Mouse (Mus musculus) erythroblast, embryonic 14.5 days (primary cell): ENCODE measurements around the gene Slc50a1. TPM values are rescaled to one million over a fixed set of nuclear protein-coding genes. Genes with fewer than 3 reads are reported as not detected.

Experiments
- H3K27me3 ChIP-seq: 2 replicates; pipeline ENCODE4 v1.6.1; 2012; ENCODE audit warnings: inconsistent platforms; ENCODE audit not compliant: control insufficient read depth
- H3K36me3 ChIP-seq: 2 replicates; pipeline ENCODE4 v1.6.1; 2012; ENCODE audit warnings: mild to moderate bottlenecking, inconsistent platforms; ENCODE audit not compliant: control insufficient read depth
- H3K4me1 ChIP-seq: 2 replicates; pipeline ENCODE4 v1.6.1; 2012; ENCODE audit warnings: inconsistent platforms; ENCODE audit not compliant: control insufficient read depth
- H3K4me3 ChIP-seq: replicated peaks from 2 replicates; pipeline ENCODE3; 2012; ENCODE audit warnings: moderate library complexity, mild to moderate bottlenecking, inconsistent platforms
- H3K9me3 ChIP-seq: 2 replicates; pipeline ENCODE4 v1.6.1; 2012; ENCODE audit warnings: low read length, inconsistent platforms, mixed read lengths; ENCODE audit not compliant: control insufficient read depth
- GATA1 ChIP-seq: IDR thresholded peaks from 2 replicates; pipeline ENCODE4 v1.6.1; 2012; ENCODE audit warnings: low read length, inconsistent platforms, mixed read lengths
- TAL1 ChIP-seq: IDR thresholded peaks from 3 replicates; pipeline ENCODE4 v1.6.1; 2012; ENCODE audit warnings: low read length, inconsistent platforms, mixed read lengths
- polyA plus RNA-seq: library from polyadenylated mRNA; stranded (reverse); fragments of >175 nt; gene quantifications from 2 replicates; pipeline ENCODE4 v1.2.3, GENCODE M21; 2012

Gene Slc50a1
- polyA plus RNA-seq, 1 experiment = 0.07 TPM

- H3K4me1 ChIP-seq = peaks cover 35% of the 10 kb centered on the region
- no peak overlapping the region for H3K4me3 ChIP-seq
- H3K9me3 ChIP-seq = no peaks in the 10 kb centered on the region
- TF ChIP-seq GATA1 = no peak
- no peak for TF ChIP-seq TAL1
- H3K36me3 ChIP-seq = peaks cover 9% of the 10 kb centered on the region
- H3K27me3 ChIP-seq = peaks cover 30% of the 10 kb centered on the region
Observed at GRCm38 (mm10) chr3:89244982-89245687, 25.2 kb downstream of the Slc50a1 start.

GRCm38 (mm10) chr3:89244158-89244981 is 26.0 kb downstream of the Slc50a1 start:
- no peak for TF ChIP-seq GATA1
- no peak for TF ChIP-seq TAL1
- no peak overlapping the region for H3K4me3 ChIP-seq
- H3K4me1 ChIP-seq = peaks cover 35% of the 10 kb centered on the region
- H3K9me3 ChIP-seq = no peaks in the 10 kb centered on the region
- H3K27me3 ChIP-seq = peaks cover 30% of the 10 kb centered on the region
- peaks cover 3% of the 10 kb centered on the region for H3K36me3 ChIP-seq

- H3K4me3 ChIP-seq = no peak overlapping the region
- H3K36me3 ChIP-seq = no peaks in the 10 kb centered on the region; the same call in 1 of the 2 replicates
- no peak for TF ChIP-seq TAL1
- no peak for TF ChIP-seq GATA1
- no peaks in the 10 kb centered on the region for H3K9me3 ChIP-seq
- H3K4me1 ChIP-seq = peaks cover 35% of the 10 kb centered on the region
- H3K27me3 ChIP-seq = peaks cover 30% of the 10 kb centered on the region
Observed at GRCm38 (mm10) chr3:89243609-89244008, 26.8 kb downstream of the Slc50a1 start.

- Histone ChIP-seq H3K27me3 (peaks cover 33% of the 10 kb centered on the region), H3K4me3 (no peak overlapping the region), H3K36me3 (no peaks in the 10 kb centered on the region), H3K4me1 (peaks cover 33% of the 10 kb centered on the region), H3K9me3 (no peaks in the 10 kb centered on the region)
- TF ChIP-seq GATA1 (no peak), TAL1 (no peak)
Observed at GRCm38 (mm10) chr3:89242331-89242895, 28.0 kb downstream of the Slc50a1 start.

- H3K9me3 ChIP-seq = no peaks in the 10 kb centered on the region
- H3K27me3 ChIP-seq = peaks cover 9% of the 10 kb centered on the region
- no peaks in the 10 kb centered on the region for H3K36me3 ChIP-seq
- TF ChIP-seq GATA1 (no peak), TAL1 (no peak)
- peaks cover 2% of the 10 kb centered on the region for H3K4me1 ChIP-seq
- H3K4me3 ChIP-seq = no peak overlapping the region
Observed at GRCm38 (mm10) chr3:89238494-89238893, 31.9 kb downstream of the Slc50a1 start.

- H3K27me3 ChIP-seq = peaks cover 6% of the 10 kb centered on the region
- no peaks in the 10 kb centered on the region for H3K9me3 ChIP-seq
- TF ChIP-seq GATA1 = no peak
- TF ChIP-seq TAL1 = no peak
- H3K4me1 ChIP-seq = peaks cover 2% of the 10 kb centered on the region
- no peaks in the 10 kb centered on the region for H3K36me3 ChIP-seq
- H3K4me3 ChIP-seq = no peak overlapping the region
Observed at GRCm38 (mm10) chr3:89237682-89238081, 32.7 kb downstream of the Slc50a1 start.

- TF ChIP-seq TAL1 (no peak), GATA1 (no peak)
- Histone ChIP-seq H3K9me3 (no peaks in the 10 kb centered on the region), H3K27me3 (peaks cover 12% of the 10 kb centered on the region), H3K4me3 (no peak overlapping the region), H3K4me1 (peaks cover 2% of the 10 kb centered on the region), H3K36me3 (no peaks in the 10 kb centered on the region)
Observed at GRCm38 (mm10) chr3:89236516-89236915, 33.9 kb downstream of the Slc50a1 start.

GRCm38 (mm10) chr3:89233562-89234110 is 36.7 kb downstream of the Slc50a1 start:
- peaks cover 4% of the 10 kb centered on the region for H3K4me1 ChIP-seq
- no peaks in the 10 kb centered on the region for H3K36me3 ChIP-seq
- no peaks in the 10 kb centered on the region for H3K9me3 ChIP-seq
- TF ChIP-seq TAL1 (no peak), GATA1 (no peak)
- no peak overlapping the region for H3K4me3 ChIP-seq
- peaks cover 41% of the 10 kb centered on the region for H3K27me3 ChIP-seq

- Histone ChIP-seq H3K27me3 (peaks cover 47% of the 10 kb centered on the region), H3K4me1 (peaks cover 13% of the 10 kb centered on the region)
Observed at GRCm38 (mm10) chr3:89232614-89233013, 37.8 kb downstream of the Slc50a1 start.

More at GRCm38 (mm10) chr3:89232614-89233013, 37.8 kb downstream of the Slc50a1 start:
- Histone ChIP-seq H3K4me3 (no peak overlapping the region), H3K9me3 (no peaks in the 10 kb centered on the region), H3K36me3 (no peaks in the 10 kb centered on the region)
- no peak for TF ChIP-seq GATA1
- no peak for TF ChIP-seq TAL1
